Mouse (Mus musculus) forebrain, embryonic 10.5 days (tissue): ENCODE results near the gene Rbmx. TPM values are rescaled to one million over a fixed set of nuclear protein-coding genes. Genes with fewer than 3 reads are reported as not detected.

Experiments
- DNase-seq: peaks from one replicate; pipeline ENCODE4 v3.0.0-alpha.2; 2017; ENCODE audit warnings: low spot score; ENCODE audit errors: extremely low spot score
- H3K27ac ChIP-seq: fragments of 300-500 bp; sonication (generic); 2 replicates; pipeline ENCODE4 v1.5.1; 2016; ENCODE audit warnings: mild to moderate bottlenecking
- H3K27me3 ChIP-seq: fragments of 300-500 bp; sonication (generic); 2 replicates; pipeline ENCODE4 v1.6.1; 2016; ENCODE audit warnings: mild to moderate bottlenecking; ENCODE audit not compliant: poor library complexity, severe bottlenecking
- H3K36me3 ChIP-seq: fragments of 300-500 bp; sonication (generic); replicated peaks from 2 replicates; pipeline ENCODE4 v1.6.1; 2016; ENCODE audit warnings: mild to moderate bottlenecking, moderate library complexity
- H3K4me1 ChIP-seq: fragments of 300-500 bp; sonication (generic); 2 replicates; pipeline ENCODE4 v1.6.1; 2016
- H3K4me3 ChIP-seq: fragments of 300-500 bp; sonication (generic); 2 replicates; pipeline ENCODE4 v1.5.1; 2016; ENCODE audit warnings: mild to moderate bottlenecking, moderate library complexity
- H3K9me3 ChIP-seq: fragments of 300-500 bp; sonication (generic); 2 replicates; pipeline ENCODE4 v1.6.1; 2016; ENCODE audit warnings: mild to moderate bottlenecking, moderate library complexity
- WGBS: fragments of 180-500 bp; shearing (Covaris S2); methylation state at CpG from one replicate; pipeline ENCODE4 v1.1.7; 2016; 5-methylcytosine and 5-hydroxymethylcytosine counted together
- polyA plus RNA-seq: library from polyadenylated mRNA; unstranded; fragments of >200 nt; fragmentation: Nextera tagmentation; extraction: Ambion mirVana; gene quantifications from 2 replicates; pipeline ENCODE4 v1.2.1, GENCODE M21; 2016

The Rbmx gene
- polyA plus RNA-seq, result 195 TPM in 2 replicates

DNA sequence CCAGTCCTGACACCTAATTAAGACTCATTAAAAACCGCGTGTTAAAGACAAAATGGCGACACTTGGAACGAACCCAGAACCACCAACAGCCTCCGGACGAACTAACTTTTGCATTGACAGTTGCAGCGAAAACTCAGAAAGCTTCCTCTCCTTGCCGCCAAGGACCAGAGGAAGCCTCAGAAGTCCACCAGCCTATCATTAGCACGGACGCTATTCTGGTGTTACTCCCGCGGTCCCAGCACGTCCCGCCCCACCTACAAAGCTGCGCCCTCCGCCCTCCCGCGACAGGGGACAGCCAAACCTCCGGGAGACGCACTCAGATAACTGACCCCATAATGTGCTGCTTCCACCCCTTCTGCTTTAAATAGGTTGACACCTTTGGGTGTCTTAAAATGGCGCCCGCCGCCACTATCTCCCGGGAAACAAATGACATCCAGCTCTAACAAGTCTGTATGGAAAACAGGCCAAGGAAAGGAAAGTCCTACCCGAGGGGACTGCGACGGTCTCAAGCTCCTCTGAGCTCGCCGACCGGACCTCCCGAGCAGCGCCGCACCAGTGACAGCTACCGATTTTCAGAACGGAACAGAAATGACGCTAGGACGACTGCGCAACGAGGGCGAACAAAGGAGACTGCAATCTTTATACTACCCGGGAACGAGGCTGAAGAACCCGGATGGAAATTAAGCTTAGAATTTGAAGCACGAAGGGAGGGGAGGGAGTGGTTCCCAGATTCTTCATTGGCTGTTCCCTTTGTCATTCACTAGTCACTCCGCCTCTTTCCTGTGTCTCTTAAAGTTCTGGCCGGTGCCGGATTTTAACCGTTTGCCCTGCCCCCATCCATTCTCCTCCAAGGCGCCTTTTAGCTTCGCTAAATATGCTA is at the start of gene Rbmx:
Rbmx (minus strand) TSS at position 670 of the 880 bp plus-strand sequence.
- H3K27me3 ChIP-seq, result no peaks in the 10 kb centered on the region
- no peaks in the 10 kb centered on the region for H3K4me1 ChIP-seq
- H3K27ac ChIP-seq, result peak within 1 kb of the TSS; percentile 93
- DNase-seq, result peak; percentile 77
- WGBS, result 18% methylated on average over 50 of the region's 50 CpGs
- peaks cover 32% of the 10 kb centered on the region for H3K36me3 ChIP-seq
- H3K4me3 ChIP-seq, result peak within 1 kb of the TSS; percentile 65
- no peaks in the 10 kb centered on the region for H3K9me3 ChIP-seq

DNA sequence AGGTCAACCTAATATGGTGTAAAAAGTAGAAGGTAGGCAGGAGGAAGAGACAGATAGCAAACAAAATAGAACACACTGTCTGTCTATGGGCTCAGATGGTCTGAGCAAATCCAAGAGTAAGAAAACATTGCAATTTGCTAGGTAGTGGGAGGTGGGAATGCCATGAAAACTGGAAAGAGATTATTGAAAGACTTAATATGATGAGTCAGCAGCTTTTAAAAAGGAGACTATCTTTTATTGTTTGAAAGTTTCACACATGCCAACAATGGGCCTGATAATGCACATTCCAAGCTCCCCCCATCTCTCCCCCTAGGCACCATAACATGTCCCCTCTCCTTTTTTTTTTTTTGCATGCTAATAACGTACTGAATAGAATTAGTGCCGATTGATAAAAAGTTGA is 41.1 kb upstream of the Rbmx start:
- DNase-seq, result no peak
- Histone ChIP-seq H3K27ac (no peak overlapping the region), H3K9me3 (no peaks in the 10 kb centered on the region), H3K27me3 (no peaks in the 10 kb centered on the region), H3K36me3 (no peaks in the 10 kb centered on the region), H3K4me1 (no peaks in the 10 kb centered on the region), H3K4me3 (no peak overlapping the region)
- 92% methylated on average over 2 of the region's 2 CpGs for WGBS

DNA sequence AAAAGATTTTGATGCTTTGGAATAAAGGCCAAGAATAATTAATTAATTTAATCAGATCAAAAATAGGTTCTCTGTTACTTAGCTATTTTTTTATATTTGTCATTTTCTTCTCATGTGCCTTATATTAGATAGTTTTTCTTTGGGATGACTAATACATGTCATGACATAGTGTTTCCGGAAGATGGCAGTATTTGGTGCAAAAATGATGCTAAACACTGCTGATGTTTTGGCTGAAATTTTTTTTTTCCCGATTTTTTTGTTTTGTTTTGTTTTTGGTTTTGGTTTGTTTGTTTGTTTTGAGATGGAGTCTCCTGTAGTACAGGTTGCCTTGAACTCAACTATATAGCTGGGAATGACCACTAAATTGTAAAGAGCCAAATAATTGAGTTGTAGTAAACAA is 38.8 kb upstream of the Rbmx start:
- Histone ChIP-seq H3K27ac (no peak overlapping the region), H3K9me3 (no peaks in the 10 kb centered on the region), H3K4me1 (no peaks in the 10 kb centered on the region), H3K27me3 (no peaks in the 10 kb centered on the region), H3K36me3 (no peaks in the 10 kb centered on the region), H3K4me3 (no peak overlapping the region)
- DNase-seq, result no peak
- 15% methylated on average over 2 of the region's 2 CpGs for WGBS

DNA sequence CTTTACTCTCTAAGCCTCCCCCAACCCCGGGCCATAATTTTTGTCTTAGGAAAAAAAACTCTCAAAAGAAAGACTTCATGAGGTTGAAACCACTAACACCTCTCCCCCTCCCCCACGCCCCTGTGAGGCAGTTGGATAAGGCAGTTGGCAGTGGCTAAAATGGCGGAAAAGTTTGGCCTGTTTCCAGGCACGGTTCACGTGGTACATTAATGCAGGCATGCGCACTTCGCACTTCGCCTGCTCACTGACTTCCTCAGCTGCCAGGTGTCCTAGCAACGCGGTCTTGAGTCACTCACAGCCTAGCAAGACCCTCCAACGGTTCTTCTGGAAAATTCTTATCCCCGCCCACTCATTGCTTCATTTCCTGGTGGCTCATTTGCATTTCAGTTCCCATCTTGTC is 15.9 kb upstream of the Rbmx start, which contains the start of gene Gm364:
Gm364 (plus strand) TSS at position 386 of the 400 bp plus-strand sequence.
- no peak for DNase-seq
- WGBS, result 89% methylated on average over 12 of the region's 12 CpGs
- H3K36me3 ChIP-seq, result no peaks in the 10 kb centered on the region

DNA sequence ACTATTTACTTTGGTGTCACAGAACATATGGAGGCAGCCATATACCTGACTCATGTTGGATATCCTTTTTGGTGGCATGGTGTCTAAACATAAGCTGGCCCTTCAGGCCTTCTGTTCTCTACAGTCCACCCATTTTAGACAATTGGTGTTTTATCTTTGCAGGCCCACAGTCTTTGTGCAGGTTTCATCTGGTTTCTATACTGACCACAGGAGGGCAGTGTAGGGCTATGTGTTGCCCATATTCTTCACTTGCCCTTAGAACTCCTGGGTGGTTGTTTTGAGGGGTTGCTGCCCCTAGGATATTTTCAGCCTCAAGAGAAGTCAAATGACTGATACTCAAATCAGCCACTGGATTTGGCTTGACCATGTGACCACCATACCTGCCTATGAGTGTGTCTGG is 10.8 kb upstream of the Rbmx start:
- H3K4me1 ChIP-seq, result no peaks in the 10 kb centered on the region
- H3K36me3 ChIP-seq, result no peaks in the 10 kb centered on the region
- H3K27ac ChIP-seq, result no peak overlapping the region
- no peaks in the 10 kb centered on the region for H3K9me3 ChIP-seq
- no peak overlapping the region for H3K4me3 ChIP-seq
- DNase-seq, result no peak
- no peaks in the 10 kb centered on the region for H3K27me3 ChIP-seq

More for the DNA sequence above, 15.9 kb upstream of the Rbmx start, which contains the start of gene Gm364:
- no peak within 1 kb of the TSS for H3K27ac ChIP-seq
- H3K4me1 ChIP-seq, result no peaks in the 10 kb centered on the region
- H3K27me3 ChIP-seq, result no peaks in the 10 kb centered on the region
- H3K9me3 ChIP-seq, result no peaks in the 10 kb centered on the region
- no peak within 1 kb of the TSS for H3K4me3 ChIP-seq

DNA sequence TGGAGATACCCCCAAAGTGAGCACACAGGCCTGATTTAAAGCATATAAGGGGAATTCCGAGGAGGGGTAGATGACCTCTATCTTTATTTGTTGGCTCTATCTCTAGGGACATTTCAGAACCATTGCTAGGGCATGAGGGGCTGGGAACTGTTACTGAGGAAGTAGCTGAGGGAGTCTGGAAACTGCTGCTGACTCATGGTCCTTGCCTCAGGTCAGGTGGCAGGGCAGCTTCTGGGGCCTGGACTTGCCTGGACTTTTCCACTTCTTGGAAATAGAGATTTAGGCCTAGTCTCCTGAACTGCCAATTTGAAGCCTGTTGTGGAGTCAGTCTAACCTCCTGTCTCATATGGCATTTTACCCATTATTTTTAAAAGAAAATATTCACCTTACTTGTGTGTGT is 8.6 kb upstream of the Rbmx start:
- no peaks in the 10 kb centered on the region for H3K4me1 ChIP-seq
- H3K27me3 ChIP-seq, result no peaks in the 10 kb centered on the region
- no peaks in the 10 kb centered on the region for H3K9me3 ChIP-seq
- WGBS, result 74% methylated on average over 1 of the region's 1 CpGs
- no peak overlapping the region for H3K4me3 ChIP-seq
- no peak for DNase-seq
- no peak overlapping the region for H3K27ac ChIP-seq
- no peaks in the 10 kb centered on the region for H3K36me3 ChIP-seq

DNA sequence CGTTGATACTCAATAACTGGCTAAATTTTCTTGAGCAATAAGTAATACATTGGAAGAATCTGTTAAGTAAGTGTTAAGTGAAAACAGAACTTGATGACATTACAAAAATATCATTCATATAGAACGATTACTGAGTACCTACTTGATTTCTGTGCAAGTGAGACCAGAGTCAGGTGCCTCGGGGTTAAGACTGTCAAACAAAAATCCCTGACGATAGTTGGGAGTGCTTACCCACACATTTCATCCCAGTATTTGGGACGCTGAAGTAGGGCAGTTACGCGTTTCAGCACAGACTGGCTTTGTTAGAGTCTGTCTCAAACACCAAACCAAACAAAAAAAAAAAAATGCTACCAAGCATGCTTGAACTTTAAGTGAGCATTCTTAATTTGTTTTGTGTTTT is 576 bp upstream of the Rbmx start:
- Histone ChIP-seq H3K27me3 (no peaks in the 10 kb centered on the region), H3K27ac (peak overlapping the region; percentile 93), H3K36me3 (peaks cover 24% of the 10 kb centered on the region), H3K4me1 (no peaks in the 10 kb centered on the region), H3K9me3 (no peaks in the 10 kb centered on the region), H3K4me3 (peak overlapping the region; percentile 65)
- no peak for DNase-seq
- WGBS, result 19% methylated on average over 7 of the region's 7 CpGs

DNA sequence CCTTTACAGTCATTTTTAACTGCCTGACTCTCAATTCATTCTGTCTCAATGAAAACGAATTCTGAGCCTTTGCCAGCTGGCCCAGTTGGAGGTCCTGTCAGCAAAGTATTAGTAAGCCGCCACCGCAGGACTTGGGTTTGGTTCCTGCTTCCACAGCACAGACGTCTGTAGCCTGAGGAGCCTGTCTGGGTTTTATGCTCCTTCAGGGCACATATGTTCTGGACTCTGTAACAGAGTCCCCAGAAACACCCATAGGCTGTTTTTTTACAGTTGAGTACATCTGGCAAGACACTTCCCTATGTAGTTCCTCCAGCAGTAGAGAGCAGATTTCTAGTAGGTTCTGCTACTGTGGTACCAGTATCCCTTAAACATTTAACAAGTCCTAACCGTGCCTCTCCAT is 11.9 kb downstream of the Rbmx start:
- Histone ChIP-seq H3K9me3 (no peaks in the 10 kb centered on the region), H3K4me1 (no peaks in the 10 kb centered on the region), H3K36me3 (peaks cover 98% of the 10 kb centered on the region), H3K4me3 (no peak overlapping the region), H3K27me3 (no peaks in the 10 kb centered on the region), H3K27ac (no peak overlapping the region)
- DNase-seq, result no peak
- 89% methylated on average over 5 of the region's 5 CpGs for WGBS

DNA sequence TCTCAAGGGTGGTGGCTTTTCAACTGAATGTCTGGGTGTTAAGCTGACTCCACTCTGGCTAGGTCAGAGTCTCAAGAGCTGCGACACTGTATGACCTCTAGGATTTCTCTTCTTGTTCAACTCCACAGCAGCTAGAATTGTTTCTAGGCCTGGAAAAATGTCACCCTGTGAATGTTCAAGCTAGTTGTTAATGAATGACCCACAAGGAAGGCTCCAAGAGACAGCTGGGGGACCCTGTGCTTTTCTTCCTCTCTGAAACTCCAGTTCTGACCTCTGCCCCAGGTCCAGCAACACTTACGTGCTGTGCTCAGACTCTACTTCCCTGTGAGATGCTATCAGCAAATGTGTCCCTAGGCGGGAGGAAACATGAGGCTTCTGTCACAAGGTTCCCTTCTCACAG is 14.3 kb downstream of the Rbmx start:
- peaks cover 74% of the 10 kb centered on the region for H3K36me3 ChIP-seq

DNA sequence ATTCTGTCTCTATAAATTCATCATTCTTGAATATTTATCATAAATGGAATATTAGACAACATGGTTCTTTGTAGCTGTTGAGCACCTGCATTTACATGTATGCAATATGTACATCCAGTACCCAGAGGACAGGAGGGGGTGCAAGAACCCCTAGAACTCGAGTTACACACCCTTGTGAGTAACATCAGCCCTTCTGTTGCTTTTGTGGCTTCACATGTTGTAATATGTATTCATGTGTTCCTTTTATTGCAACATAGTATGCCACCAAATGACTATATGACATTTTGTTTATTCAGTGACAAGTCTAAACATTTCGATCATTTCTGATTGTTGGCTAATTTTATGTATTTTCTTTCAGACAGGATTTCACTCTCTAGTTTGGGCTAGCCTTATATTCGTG is 15.7 kb downstream of the Rbmx start:
- Histone ChIP-seq H3K27ac (no peak overlapping the region), H3K27me3 (no peaks in the 10 kb centered on the region), H3K36me3 (peaks cover 60% of the 10 kb centered on the region), H3K4me3 (no peak overlapping the region), H3K9me3 (no peaks in the 10 kb centered on the region), H3K4me1 (no peaks in the 10 kb centered on the region)
- no peak for DNase-seq
- 80% methylated on average over 3 of the region's 3 CpGs for WGBS

More for the DNA sequence above, 14.3 kb downstream of the Rbmx start:
- Histone ChIP-seq H3K9me3 (no peaks in the 10 kb centered on the region), H3K4me1 (no peaks in the 10 kb centered on the region), H3K27me3 (no peaks in the 10 kb centered on the region), H3K4me3 (no peak overlapping the region), H3K27ac (no peak overlapping the region)
- 92% methylated on average over 3 of the region's 3 CpGs for WGBS
- DNase-seq, result no peak

DNA sequence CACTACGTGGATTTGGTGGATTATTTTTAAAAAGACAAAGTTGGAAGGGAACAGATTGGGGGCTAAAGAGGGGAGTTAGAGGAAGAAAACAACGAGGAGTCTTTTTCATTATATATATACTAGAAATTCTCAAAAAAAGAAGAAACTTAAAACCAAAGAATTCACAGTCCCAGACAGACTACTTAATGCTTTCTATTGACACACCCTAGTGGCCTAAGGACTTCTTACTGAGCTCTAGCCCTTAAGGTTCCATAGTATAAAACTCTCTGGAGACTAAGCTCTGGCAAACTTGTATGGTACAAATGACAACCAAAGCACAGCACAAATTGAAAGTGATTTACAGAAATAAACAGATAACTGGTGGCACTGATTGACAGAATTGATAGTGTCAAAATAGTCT is 18.8 kb downstream of the Rbmx start:
- no peak overlapping the region for H3K27ac ChIP-seq
- H3K9me3 ChIP-seq, result no peaks in the 10 kb centered on the region
- no peak for DNase-seq
- no peaks in the 10 kb centered on the region for H3K27me3 ChIP-seq
- 72% methylated on average over 2 of the region's 2 CpGs for WGBS
- peaks cover 30% of the 10 kb centered on the region for H3K36me3 ChIP-seq
- no peak overlapping the region for H3K4me3 ChIP-seq
- no peaks in the 10 kb centered on the region for H3K4me1 ChIP-seq

DNA sequence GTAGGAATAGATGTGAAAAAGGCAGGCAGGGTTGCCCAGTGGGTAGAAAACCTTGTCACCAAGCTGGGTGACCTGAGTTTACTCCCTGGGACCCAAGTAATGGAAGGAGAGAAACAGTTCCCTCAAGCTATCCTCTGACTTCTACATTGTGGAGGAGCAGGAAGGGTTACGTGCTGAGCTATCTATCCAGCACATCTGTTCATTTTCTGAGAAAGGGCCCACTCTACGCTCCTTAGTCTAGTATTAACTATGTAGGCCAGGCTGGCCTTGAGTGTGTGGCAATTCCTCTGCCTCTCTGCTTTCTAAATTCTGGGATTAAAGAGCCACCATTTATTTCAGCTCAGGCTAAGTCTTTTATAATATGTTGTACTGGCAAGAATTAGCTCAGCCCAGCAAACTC is 19.3 kb downstream of the Rbmx start:
- DNase-seq, result no peak
- Histone ChIP-seq H3K27me3 (no peaks in the 10 kb centered on the region), H3K9me3 (no peaks in the 10 kb centered on the region), H3K4me3 (no peak overlapping the region), H3K4me1 (no peaks in the 10 kb centered on the region), H3K36me3 (peaks cover 25% of the 10 kb centered on the region), H3K27ac (no peak overlapping the region)
- WGBS, result 86% methylated on average over 2 of the region's 2 CpGs

DNA sequence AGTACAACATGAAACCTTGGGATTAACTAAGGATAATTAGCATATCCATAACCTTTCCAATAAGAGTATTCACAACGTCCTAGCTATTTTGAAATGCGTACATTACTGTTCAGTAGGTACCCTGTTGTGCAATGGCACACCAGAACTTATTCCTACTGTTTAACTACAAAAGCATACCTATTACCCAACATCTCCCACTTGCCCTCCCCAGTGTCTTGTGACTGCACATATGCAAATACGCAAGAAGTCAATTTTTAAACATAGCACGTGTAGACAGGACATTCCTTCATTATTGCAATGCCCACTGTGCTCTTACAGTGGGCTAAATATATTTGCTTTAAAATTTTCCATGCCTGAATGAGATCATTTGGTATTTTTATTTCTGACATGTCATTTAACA is 19.9 kb downstream of the Rbmx start:
- H3K27ac ChIP-seq, result no peak overlapping the region
- 90% methylated on average over 4 of the region's 4 CpGs for WGBS
- peaks cover 19% of the 10 kb centered on the region for H3K36me3 ChIP-seq
- no peak overlapping the region for H3K4me3 ChIP-seq
- no peak for DNase-seq
- H3K27me3 ChIP-seq, result no peaks in the 10 kb centered on the region
- H3K4me1 ChIP-seq, result no peaks in the 10 kb centered on the region
- H3K9me3 ChIP-seq, result no peaks in the 10 kb centered on the region
